Mouse (Mus musculus): ENCODE data around the gene 4930426L09Rik.

The 4930426L09Rik gene

GRCm38 (mm10) chr2:19016839-19017238 is 18.7 kb downstream of the 4930426L09Rik start:
- DNase-seq: no peak

- DNase-seq: no peak
Measured at GRCm38 (mm10) chr2:19018034-19018433, 19.9 kb downstream of the 4930426L09Rik start.

- no peak for DNase-seq
Measured at GRCm38 (mm10) chr2:19024807-19025206, 26.7 kb downstream of the 4930426L09Rik start.

- DNase-seq: no peak
Measured at GRCm38 (mm10) chr2:19037430-19037829, 39.3 kb downstream of the 4930426L09Rik start.

- no peak for DNase-seq
Measured at GRCm38 (mm10) chr2:19037907-19038570, 39.9 kb downstream of the 4930426L09Rik start.

GRCm38 (mm10) chr2:19048225-19048624 is 50.1 kb downstream of the 4930426L09Rik start:
- DNase-seq: no peak

GRCm38 (mm10) chr2:19049341-19049740 is 51.2 kb downstream of the 4930426L09Rik start:
- DNase-seq: no peak

Measured in kidney, adult 18-20 months (tissue).